Mouse (Mus musculus) heart, embryonic 16.5 days (tissue): ENCODE results near the gene Eps8. TPM values are rescaled to one million over a fixed set of nuclear protein-coding genes. Genes with fewer than 3 reads are reported as not detected.

Experiments
- ATAC-seq: fragments of 200-750 bp; cut with Nextera tagmentation; replicated peaks from 2 replicates; pipeline ENCODE4 v1.8.0; 2017; ENCODE audit warnings: moderate number of reproducible peaks; ENCODE audit not compliant: insufficient read depth, low FRiP score; ENCODE audit errors: extremely low read depth
- H3K27ac ChIP-seq: fragments of 300-500 bp; sonication (generic); 2 replicates; pipeline ENCODE4 v1.5.1; 2014; ENCODE audit warnings: mild to moderate bottlenecking, low read length, control low read depth, moderate library complexity
- H3K27me3 ChIP-seq: fragments of 300-500 bp; sonication (generic); 2 replicates; pipeline ENCODE4 v1.6.1; 2014; ENCODE audit warnings: low read length, mixed read lengths; ENCODE audit not compliant: control insufficient read depth, insufficient read depth
- H3K36me3 ChIP-seq: fragments of 300-500 bp; sonication (generic); 2 replicates; pipeline ENCODE4 v1.6.1; 2014; ENCODE audit not compliant: control insufficient read depth, insufficient read depth
- H3K4me1 ChIP-seq: fragments of 300-500 bp; sonication (generic); 2 replicates; pipeline ENCODE4 v1.6.1; 2014; ENCODE audit warnings: low read length, mixed read lengths; ENCODE audit not compliant: control insufficient read depth, insufficient read depth
- H3K4me2 ChIP-seq: fragments of 300-500 bp; sonication (generic); 2 replicates; pipeline ENCODE4 v1.6.1; 2014; ENCODE audit warnings: low read depth, mild to moderate bottlenecking, control low read depth, low read length
- H3K4me3 ChIP-seq: fragments of 300-500 bp; sonication (generic); 2 replicates; pipeline ENCODE4 v1.5.1; 2014; ENCODE audit warnings: mild to moderate bottlenecking, control low read depth, low read length
- H3K9ac ChIP-seq: fragments of 300-500 bp; sonication (generic); 2 replicates; pipeline ENCODE4 v1.6.1; 2014; ENCODE audit warnings: low read length, control low read depth
- H3K9me3 ChIP-seq: fragments of 300-500 bp; sonication (generic); replicated peaks from 2 replicates; pipeline ENCODE4 v1.6.1; 2016; ENCODE audit warnings: low read length; ENCODE audit not compliant: control insufficient read depth
- whole genome bisulfite sequencing: fragments of 180-500 bp; shearing (Covaris S2); extraction: QIAGEN DNeasy Blood & Tissue Kit; methylation state at CpG from one replicate; pipeline ENCODE4 v1.1.7; 2014; 5-methylcytosine and 5-hydroxymethylcytosine counted together
- polyA plus RNA-seq: library from polyadenylated mRNA; unstranded; fragments of >200 nt; fragmentation: Nextera tagmentation; extraction: Ambion mirVana; gene quantifications from 2 replicates; pipeline ENCODE4 v1.2.1, GENCODE M21; 2015

Gene Eps8
- polyA plus RNA-seq, 1 experiment from 2014 or later, result 36.7 TPM

DNA sequence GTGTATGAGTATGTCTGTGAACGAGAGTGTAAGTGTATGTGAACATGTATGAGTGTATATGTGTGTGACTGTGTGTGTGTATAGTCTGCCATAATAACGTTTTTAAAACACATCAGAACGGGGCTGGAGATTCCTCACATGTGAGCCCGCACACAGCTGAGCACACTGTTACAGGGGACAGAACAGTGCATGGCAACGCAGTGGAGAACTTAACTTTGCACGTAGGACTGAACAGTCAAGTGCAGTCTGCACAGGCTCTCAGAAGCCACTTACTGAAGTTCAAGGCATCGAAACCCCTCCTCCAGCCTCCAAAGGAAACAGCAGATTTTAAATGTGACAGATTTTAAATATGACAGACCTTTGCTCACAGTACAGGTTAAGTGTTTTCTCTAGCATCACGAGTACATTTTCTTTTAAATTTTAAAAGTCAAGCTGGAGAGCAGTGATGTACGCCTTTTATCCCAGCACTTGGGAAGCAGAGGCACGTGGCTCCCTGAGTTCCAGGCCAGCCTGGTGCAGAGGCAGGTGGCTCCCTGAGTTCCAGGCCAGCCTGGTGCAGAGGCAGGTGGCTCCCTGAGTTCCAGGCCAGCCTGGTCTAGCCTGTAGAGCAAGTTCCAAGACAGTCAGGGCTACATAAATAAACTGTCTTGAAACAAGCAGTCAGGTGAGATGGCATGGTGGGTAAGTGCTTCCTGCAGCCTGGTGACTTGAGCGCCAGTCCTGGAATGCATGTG is 15.7 kb downstream of the Eps8 start:
- Histone ChIP-seq H3K27me3 (no peaks in the 10 kb centered on the region), H3K9ac (no peak overlapping the region), H3K4me2 (no peak overlapping the region), H3K9me3 (no peaks in the 10 kb centered on the region), H3K27ac (no peak overlapping the region), H3K36me3 (no peaks in the 10 kb centered on the region), H3K4me3 (no peak overlapping the region), H3K4me1 (peaks cover 7% of the 10 kb centered on the region)
- WGBS, result 79% methylated on average over 11 of the region's 11 CpGs
- no peak for ATAC-seq

DNA sequence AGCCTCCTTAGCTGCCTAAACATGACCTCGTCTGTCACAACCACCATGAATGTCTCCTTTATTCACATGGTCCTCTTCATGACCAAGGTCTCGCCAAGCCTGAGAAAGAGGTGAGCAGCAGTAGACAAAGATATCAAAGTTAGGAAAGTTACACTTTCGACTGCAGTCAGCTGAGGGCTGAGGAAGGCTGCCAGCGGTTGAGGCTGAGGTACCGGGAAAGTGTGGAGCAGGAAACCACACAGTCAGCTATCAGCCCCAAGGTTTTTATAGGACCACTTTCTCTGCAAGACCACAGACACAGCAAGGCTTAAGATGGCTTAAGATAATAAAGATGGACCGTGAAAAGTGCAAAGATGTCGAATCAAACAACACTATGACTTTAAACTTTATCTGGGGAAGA is 17.2 kb downstream of the Eps8 start:
- no peak for ATAC-seq
- H3K9me3 ChIP-seq, result no peaks in the 10 kb centered on the region

DNA sequence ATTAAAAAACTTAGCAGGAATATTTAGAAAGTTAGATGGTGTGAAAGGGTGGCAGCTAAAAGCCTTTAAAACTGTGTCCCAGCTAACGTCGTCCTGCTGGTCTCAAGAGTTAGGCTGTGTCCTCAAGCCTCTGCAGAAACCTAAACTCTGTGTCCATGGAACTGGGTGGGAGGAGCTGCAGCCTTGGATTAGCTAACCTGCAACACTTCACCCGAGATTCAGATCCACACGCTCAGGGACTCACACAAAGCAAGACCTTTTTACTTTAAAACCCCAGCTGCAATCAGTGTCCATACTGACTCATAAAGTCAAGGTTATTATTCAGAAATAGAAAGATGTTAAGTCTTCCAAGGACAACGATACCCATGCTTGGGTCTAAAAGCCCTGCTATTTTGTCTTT is 18.5 kb downstream of the Eps8 start:
- Histone ChIP-seq H3K4me1 (peaks cover 7% of the 10 kb centered on the region), H3K9ac (no peak overlapping the region), H3K9me3 (no peaks in the 10 kb centered on the region), H3K4me2 (no peak overlapping the region), H3K36me3 (no peaks in the 10 kb centered on the region), H3K27ac (no peak overlapping the region), H3K27me3 (no peaks in the 10 kb centered on the region), H3K4me3 (no peak overlapping the region)
- no peak for ATAC-seq
- WGBS, result 68% methylated on average over 5 of the region's 5 CpGs

More for the DNA sequence above, 17.2 kb downstream of the Eps8 start:
- no peak overlapping the region for H3K27ac ChIP-seq
- no peak overlapping the region for H3K4me2 ChIP-seq
- H3K36me3 ChIP-seq, result no peaks in the 10 kb centered on the region
- H3K4me1 ChIP-seq, result peaks cover 7% of the 10 kb centered on the region
- H3K27me3 ChIP-seq, result no peaks in the 10 kb centered on the region
- no peak overlapping the region for H3K9ac ChIP-seq
- H3K4me3 ChIP-seq, result no peak overlapping the region
- WGBS, result 44% methylated on average over 7 of the region's 7 CpGs

DNA sequence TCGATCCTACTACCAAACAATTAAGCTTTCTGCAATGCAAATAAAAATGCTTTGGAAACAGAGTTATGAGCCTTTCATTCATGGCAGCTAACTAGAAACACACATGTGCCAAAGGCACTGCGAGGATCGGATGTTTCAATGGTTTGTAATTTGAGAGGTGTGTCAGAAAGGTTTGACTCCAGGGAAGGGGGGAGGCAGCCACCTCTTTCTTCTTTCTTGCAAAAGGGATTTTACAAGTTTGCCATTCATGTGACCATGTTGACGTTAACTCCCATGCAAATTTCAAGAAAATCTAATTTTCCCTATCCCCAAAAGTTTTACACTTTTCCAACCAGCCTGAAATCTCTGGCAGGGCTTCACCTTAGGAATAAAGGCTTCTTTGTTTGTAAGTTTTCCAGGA is 21.1 kb downstream of the Eps8 start:
- peaks cover 8% of the 10 kb centered on the region for H3K4me1 ChIP-seq
- no peak overlapping the region for H3K4me2 ChIP-seq
- H3K27me3 ChIP-seq, result no peaks in the 10 kb centered on the region
- WGBS, result 51% methylated on average over 4 of the region's 4 CpGs
- H3K36me3 ChIP-seq, result no peaks in the 10 kb centered on the region
- ATAC-seq, result no peak
- no peak overlapping the region for H3K9ac ChIP-seq
- no peak overlapping the region; the same call in 1 of the 2 replicates for H3K27ac ChIP-seq
- no peaks in the 10 kb centered on the region for H3K9me3 ChIP-seq
- H3K4me3 ChIP-seq, result no peak overlapping the region

DNA sequence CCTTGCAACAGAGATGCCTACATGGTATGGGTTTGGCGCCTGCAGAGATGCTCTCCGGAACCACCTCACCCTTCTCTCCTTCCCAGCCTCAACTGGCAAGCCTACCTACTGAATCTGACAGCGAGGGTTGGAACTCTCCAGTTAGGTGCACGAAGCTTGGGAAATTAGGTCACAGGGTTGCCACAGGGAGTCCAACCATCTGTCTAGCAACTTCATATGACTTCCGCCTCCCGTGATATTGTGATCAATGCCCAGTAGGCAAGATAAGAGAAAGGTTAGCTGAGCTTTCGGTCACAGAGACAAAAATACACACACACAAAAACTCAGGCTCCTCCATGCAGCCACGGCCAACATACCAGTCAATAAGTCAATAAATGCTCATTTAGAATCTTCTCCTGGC is 21.6 kb downstream of the Eps8 start:
- no peaks in the 10 kb centered on the region for H3K36me3 ChIP-seq
- ATAC-seq, result no peak
- no peak overlapping the region for H3K9ac ChIP-seq
- no peaks in the 10 kb centered on the region for H3K27me3 ChIP-seq
- peaks cover 8% of the 10 kb centered on the region for H3K4me1 ChIP-seq
- H3K4me2 ChIP-seq, result no peak overlapping the region
- 76% methylated on average over 8 of the region's 8 CpGs for WGBS
- H3K4me3 ChIP-seq, result no peak overlapping the region
- no peaks in the 10 kb centered on the region for H3K9me3 ChIP-seq
- no peak overlapping the region for H3K27ac ChIP-seq

DNA sequence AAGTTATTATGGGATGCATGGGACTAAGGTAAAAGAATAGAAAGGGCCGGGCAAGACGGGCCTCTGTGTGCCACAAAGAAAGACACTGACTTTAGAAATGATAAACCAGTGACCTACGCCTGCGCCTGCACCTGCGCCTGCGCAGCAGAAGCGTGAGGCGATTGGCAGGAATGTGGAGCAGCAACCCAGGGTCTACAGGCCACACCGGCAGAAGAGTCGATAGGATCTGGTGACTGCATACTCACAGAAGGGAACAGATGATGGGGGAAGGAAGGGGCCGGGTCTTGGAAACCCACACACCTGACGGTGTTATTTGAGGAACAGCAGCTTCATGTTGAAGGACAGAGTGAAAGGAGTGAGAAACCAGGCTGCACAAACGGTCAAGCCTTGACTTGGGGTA is 24.3 kb downstream of the Eps8 start:
- 52% methylated on average over 13 of the region's 13 CpGs for WGBS
- Histone ChIP-seq H3K27ac (no peak overlapping the region), H3K36me3 (no peaks in the 10 kb centered on the region), H3K9ac (no peak overlapping the region), H3K4me2 (no peak overlapping the region), H3K9me3 (no peaks in the 10 kb centered on the region), H3K27me3 (no peaks in the 10 kb centered on the region), H3K4me3 (no peak overlapping the region), H3K4me1 (peaks cover 6% of the 10 kb centered on the region)
- no peak for ATAC-seq

DNA sequence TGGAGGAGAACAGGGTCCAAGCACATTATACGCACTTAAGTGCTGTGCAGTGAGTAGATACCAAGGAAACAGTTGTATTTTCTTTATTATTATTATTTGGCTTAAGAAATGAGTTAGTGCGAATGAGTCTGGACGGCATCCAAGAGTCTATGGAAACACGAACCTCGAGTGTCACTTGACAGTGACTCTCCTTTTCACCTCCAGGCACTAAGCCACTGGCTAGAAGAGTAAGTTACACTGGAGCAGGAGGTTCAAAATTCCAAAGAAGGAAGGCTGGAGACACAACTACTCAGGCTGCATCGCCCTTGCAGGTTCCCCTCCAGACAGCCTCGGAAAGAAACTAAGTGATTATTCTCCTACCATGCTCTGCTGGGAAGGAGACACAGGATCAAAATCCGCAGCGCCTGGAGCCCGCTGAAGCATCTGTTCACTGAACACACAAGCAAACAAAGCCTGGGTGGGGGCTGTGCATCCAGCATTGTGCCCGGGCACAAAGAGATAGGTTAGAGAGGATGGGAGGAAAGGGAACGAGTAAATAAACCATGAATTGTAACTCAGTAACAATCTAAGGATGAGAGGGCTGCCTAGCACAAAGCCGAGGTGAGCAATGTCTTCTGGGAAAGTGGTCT is 25.0 kb downstream of the Eps8 start:
- H3K36me3 ChIP-seq, result no peaks in the 10 kb centered on the region
- H3K27me3 ChIP-seq, result no peaks in the 10 kb centered on the region
- peaks cover 6% of the 10 kb centered on the region for H3K4me1 ChIP-seq
- H3K4me2 ChIP-seq, result no peak overlapping the region; the same call in 1 of the 2 replicates
- no peak overlapping the region for H3K9ac ChIP-seq
- no peak overlapping the region for H3K4me3 ChIP-seq
- ATAC-seq, result no peak
- H3K27ac ChIP-seq, result no peak overlapping the region
- 46% methylated on average over 13 of the region's 13 CpGs for WGBS
- no peaks in the 10 kb centered on the region for H3K9me3 ChIP-seq

DNA sequence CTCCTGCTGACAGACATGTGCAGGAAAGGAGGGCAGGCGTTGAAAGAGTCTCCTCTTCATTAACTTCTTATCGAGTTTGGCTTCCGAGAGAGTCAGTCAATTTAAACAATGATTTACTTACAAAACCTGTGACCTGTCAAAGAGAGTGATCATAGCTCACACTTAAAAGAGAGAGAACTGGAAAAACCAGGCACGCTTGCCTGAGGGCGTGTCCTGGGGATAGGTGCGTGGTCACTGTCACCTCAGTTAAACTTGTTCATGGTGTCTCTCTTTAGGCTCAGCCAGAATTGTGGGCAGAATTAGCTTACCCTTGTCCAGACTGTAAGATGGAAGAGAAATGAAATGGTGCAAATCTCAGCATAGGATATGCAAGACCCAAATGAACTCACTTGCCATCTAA is 26.0 kb downstream of the Eps8 start:
- H3K36me3 ChIP-seq, result no peaks in the 10 kb centered on the region
- no peak overlapping the region for H3K9ac ChIP-seq
- H3K27me3 ChIP-seq, result no peaks in the 10 kb centered on the region
- ATAC-seq, result no peak
- H3K27ac ChIP-seq, result no peak overlapping the region
- H3K4me2 ChIP-seq, result no peak overlapping the region
- 66% methylated on average over 6 of the region's 6 CpGs for WGBS
- H3K4me1 ChIP-seq, result peaks cover 6% of the 10 kb centered on the region
- no peak overlapping the region for H3K4me3 ChIP-seq
- H3K9me3 ChIP-seq, result no peaks in the 10 kb centered on the region

DNA sequence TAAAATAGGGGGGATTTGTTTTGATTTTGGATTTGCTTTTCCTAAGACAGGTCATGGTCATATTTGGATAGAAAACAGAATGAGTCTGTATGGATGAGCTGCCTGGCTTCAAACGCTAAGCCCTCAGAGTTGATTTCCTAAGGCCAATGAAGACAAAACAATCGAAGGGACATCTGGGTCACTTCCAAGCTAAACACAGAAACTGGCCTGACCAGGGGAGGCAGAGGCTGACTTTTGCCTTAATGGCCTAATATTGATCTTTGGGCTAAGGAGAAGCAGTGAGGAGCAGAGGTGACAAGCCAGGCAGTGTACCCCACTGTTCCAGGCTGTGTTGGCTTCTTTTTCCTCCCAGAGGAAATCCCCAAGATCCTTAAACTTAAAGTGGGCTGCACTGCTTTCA is 33.7 kb downstream of the Eps8 start:
- H3K36me3 ChIP-seq, result no peaks in the 10 kb centered on the region
- H3K4me1 ChIP-seq, result no peaks in the 10 kb centered on the region
- 61% methylated on average over 2 of the region's 2 CpGs for WGBS
- no peaks in the 10 kb centered on the region for H3K9me3 ChIP-seq
- no peak overlapping the region for H3K4me2 ChIP-seq
- no peak overlapping the region for H3K9ac ChIP-seq
- H3K27ac ChIP-seq, result no peak overlapping the region
- no peak overlapping the region for H3K4me3 ChIP-seq
- no peak for ATAC-seq
- no peaks in the 10 kb centered on the region for H3K27me3 ChIP-seq
